Mouse (Mus musculus) embryonic fibroblast, embryonic 13.5 days (primary cell): Measurements from ENCODE around the gene Uspl1.

Source experiments
- CTCF ChIP-seq: IDR thresholded peaks from 2 replicates; pipeline ENCODE4 v1.5.1; 2011; ENCODE audit warnings: mild to moderate bottlenecking, control low read depth, low read length, moderate library complexity, borderline replicate concordance; ENCODE audit not compliant: insufficient read depth
- POLR2A ChIP-seq: IDR thresholded peaks from 2 replicates; pipeline ENCODE4 v1.6.1; 2011; ENCODE audit warnings: low read depth, mild to moderate bottlenecking, control low read depth, low read length, moderate library complexity

GRCm38 (mm10) chr5:149245965-149246470 lies 61.9 kb downstream of the Uspl1 start:
- TF ChIP-seq CTCF (no peak), POLR2A (no peak)
